In the genomic region with DNA sequence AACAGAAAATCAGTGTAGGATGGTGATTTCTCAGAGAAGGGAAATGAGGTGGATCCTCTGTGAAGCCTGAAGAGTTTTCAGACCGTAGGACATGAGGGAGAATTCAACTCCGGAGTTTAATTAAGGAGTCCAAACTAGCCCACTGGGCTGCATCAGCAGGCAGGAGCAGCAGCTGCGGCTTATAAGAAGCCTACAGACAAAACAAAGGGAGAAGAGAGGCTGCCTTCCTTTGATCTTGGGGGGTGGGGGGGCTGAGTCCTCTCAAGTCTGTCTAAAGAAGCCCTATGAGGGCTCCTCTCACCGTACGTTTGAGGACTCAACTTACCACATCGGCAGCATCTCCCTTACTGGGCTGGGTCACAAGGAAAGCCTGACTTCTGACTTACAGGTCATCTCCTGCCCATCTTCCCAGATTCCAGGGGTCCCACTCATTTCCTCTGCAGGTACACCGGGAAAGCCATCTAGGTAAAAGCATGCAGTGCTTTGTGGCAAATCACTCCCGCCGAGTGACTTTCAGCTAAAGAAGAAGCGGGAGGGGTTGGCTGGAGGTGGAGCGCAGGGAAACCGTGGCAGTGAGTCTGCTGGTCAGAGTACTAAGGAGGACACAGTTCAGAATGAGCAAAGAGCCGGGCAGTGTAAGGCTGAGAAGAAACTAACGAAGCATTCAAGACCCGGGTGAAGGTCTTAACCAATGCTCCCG, we compare ENCODE assay signal across 9 mouse cellular contexts. TPM values are rescaled to one million over a fixed set of nuclear protein-coding genes. Genes with fewer than 3 reads are reported as not detected.
DNase-seq lines count a peak whose midpoint lies in the region; ATAC-seq and TF ChIP-seq lines count a peak whose summit lies in the region.
"Had no signal": no experiment of that assay in that cellular context is flagged by ENCODE, and none has a peak within 500 bp of the region (broad histone marks: within the 10 kb centered on the region; RNA-seq: fewer than 3 reads in every experiment).

No protein-coding gene starts in this region.

- H3K36me3 ChIP-seq in lung, postnatal 0 days (ENCODE audit: insufficient read depth, low read length) = no peaks in the 10 kb centered on the region
- H3K36me3 ChIP-seq in hindbrain, embryonic 12.5 days = no peaks in the 10 kb centered on the region
- no peaks in the 10 kb centered on the region for H3K36me3 ChIP-seq in limb, embryonic 11.5 days (ENCODE audit: control insufficient read depth, insufficient read depth, low read length)

- peaks cover 13% of the 10 kb centered on the region for H3K4me1 ChIP-seq in lung, postnatal 0 days (ENCODE audit: insufficient read depth, low read depth, low read length)
- H3K4me1 ChIP-seq in hindbrain, embryonic 12.5 days = peaks cover 25% of the 10 kb centered on the region
- H3K4me1 ChIP-seq in limb, embryonic 11.5 days (ENCODE audit: control insufficient read depth, insufficient read depth, low read length) = peaks cover 12% of the 10 kb centered on the region

- no peak for TF ChIP-seq EP300 in lung, postnatal 0 days (IDR thresholded peaks at IDR 0.05)

- no peak for TF ChIP-seq CTCF in lung, postnatal 0 days (IDR thresholded peaks at IDR 0.05)

- WGBS in lung, postnatal 0 days = 27% methylated on average over 16 of the region's 16 CpGs
- 3% methylated on average over 16 of the region's 16 CpGs for WGBS in hindbrain, embryonic 12.5 days
- WGBS in limb, embryonic 11.5 days = 5% methylated on average over 16 of the region's 16 CpGs

- DNase-seq in lung, postnatal 0 days (ENCODE audit: low spot score) = no peak
- no peak for DNase-seq in lung, postnatal 25 days (ENCODE audit: low spot score)
- DNase-seq in limb, embryonic 11.5 days (ENCODE audit: low spot score) = peak; percentile 32
- peak; percentile 41 for DNase-seq in yolk sac, embryonic 10.5 days (ENCODE audit: low spot score)
- DNase-seq in cerebellum, adult 9-10 months = no peak
- DNase-seq in right cerebral cortex, postnatal 14 days = no peak

- H3K27me3 ChIP-seq in lung, postnatal 0 days (replicated peaks; ENCODE audit: insufficient read depth, low read length) = no peaks in the 10 kb centered on the region
- H3K27me3 ChIP-seq in hindbrain, embryonic 12.5 days = no peaks in the 10 kb centered on the region
- no peaks in the 10 kb centered on the region for H3K27me3 ChIP-seq in limb, embryonic 11.5 days (ENCODE audit: control insufficient read depth, insufficient read depth, low read length)
- H3K27me3 ChIP-seq: Patski had no signal

- peak overlapping the region; percentile 30; the same call in 1 of the 2 replicates for H3K4me2 ChIP-seq in lung, postnatal 0 days (replicated peaks; ENCODE audit: low read depth, low read length)
- peak overlapping the region; percentile 37 for H3K4me2 ChIP-seq in hindbrain, embryonic 12.5 days (replicated peaks)
- peak overlapping the region; percentile 17; the same call in 1 of the 2 replicates for H3K4me2 ChIP-seq in limb, embryonic 11.5 days (ENCODE audit: low read depth, severe bottlenecking)

- H3K9me3 ChIP-seq in lung, postnatal 0 days (ENCODE audit: low read length) = no peaks in the 10 kb centered on the region
- no peaks in the 10 kb centered on the region for H3K9me3 ChIP-seq in hindbrain, embryonic 12.5 days (replicated peaks)
- no peaks in the 10 kb centered on the region for H3K9me3 ChIP-seq in limb, embryonic 11.5 days (ENCODE audit: control insufficient read depth, low read length)

- no peak overlapping the region for H3K4me3 ChIP-seq in lung, postnatal 0 days (ENCODE audit: low read depth, low read length)
- peak overlapping the region; percentile 1; the same call in 1 of the 2 replicates for H3K4me3 ChIP-seq in hindbrain, embryonic 12.5 days
- H3K4me3 ChIP-seq in limb, embryonic 11.5 days (ENCODE audit: low read depth, low read length) = no peak overlapping the region

- ATAC-seq in lung, postnatal 0 days = no peak
- ATAC-seq in hindbrain, embryonic 12.5 days (ENCODE audit: low FRiP score) = peak; percentile 63; the same call in 1 of the 2 replicates
- ATAC-seq in limb, embryonic 11.5 days (ENCODE audit: insufficient number of reproducible peaks, low FRiP score, low TSS enrichment, low read depth) = no peak
- ATAC-seq in monocyte, adult 5-6 weeks (replicated peaks; ENCODE audit: insufficient number of reproducible peaks, low FRiP score, low TSS enrichment, poor library complexity, severe bottlenecking) = no peak
- ATAC-seq: Patski had no signal

- H3K9ac ChIP-seq in lung, postnatal 0 days (replicated peaks; ENCODE audit: low read depth) = no peak overlapping the region
- peak overlapping the region; percentile 23 for H3K9ac ChIP-seq in hindbrain, embryonic 12.5 days
- H3K9ac ChIP-seq in limb, embryonic 11.5 days (ENCODE audit: low read length) = no peak overlapping the region

- no peak overlapping the region for H3K27ac ChIP-seq in lung, postnatal 0 days (ENCODE audit: low read length)
- no peak overlapping the region for H3K27ac ChIP-seq in hindbrain, embryonic 12.5 days
- no peak overlapping the region for H3K27ac ChIP-seq in limb, embryonic 11.5 days (replicated peaks; ENCODE audit: low read depth, low read length)

RNA-seq across cellular contexts. Expression of a gene that starts 13.2 kb away (rescaled TPM):
- 25.1 and 29.3 TPM in 2 replicates for polyA plus RNA-seq in lung, postnatal 0 days (2015; fragmentation: Nextera tagmentation; extraction: Ambion mirVana)
- 24.1 and 25.1 TPM in 2 replicates for polyA plus RNA-seq in hindbrain, embryonic 12.5 days (2016; fragmentation: Nextera tagmentation; extraction: Ambion mirVana)
- polyA plus RNA-seq in limb, embryonic 11.5 days (2014; fragmentation: Nextera tagmentation; extraction: Ambion mirVana) = 14.1 and 14.8 TPM in 2 replicates
- total RNA-seq in monocyte, adult 5-6 weeks (2017) = 5.1 to 8.9 TPM (median 7.9 TPM) in 3 replicates

RNA-seq across cellular contexts. Expression of a gene that starts 13.3 kb away (rescaled TPM):
- polyA plus RNA-seq in lung, postnatal 0 days (2015; fragmentation: Nextera tagmentation; extraction: Ambion mirVana) = 837 and 926 TPM in 2 replicates
- 452 and 477 TPM in 2 replicates for polyA plus RNA-seq in hindbrain, embryonic 12.5 days (2016; fragmentation: Nextera tagmentation; extraction: Ambion mirVana)
- 368 and 386 TPM in 2 replicates for polyA plus RNA-seq in limb, embryonic 11.5 days (2014; fragmentation: Nextera tagmentation; extraction: Ambion mirVana)
- 435 to 653 TPM (median 627 TPM) in 3 replicates for total RNA-seq in monocyte, adult 5-6 weeks (2017)

Comparison
In these comparisons a context has a peak if more than half of its experiments do, and no peak if none do; other contexts are left out.
1. DNase-seq: peak in limb, embryonic 11.5 days (single experiment) and yolk sac, embryonic 10.5 days (single experiment); none in lung, postnatal 0 days (single experiment), lung, postnatal 25 days (single experiment), cerebellum, adult 9-10 months (single experiment) and right cerebral cortex, postnatal 14 days (single experiment).
2. Peak in every context shown above with its lines, with median percentiles within 50 percentile points of each other: H3K4me2 ChIP-seq.